Mouse (Mus musculus): Measurements from ENCODE around the gene Fam107b.
"Not testable (repeated sequence)": the region's sequence is repeated elsewhere in the genome, so short reads cannot be mapped to it uniquely, and the experiment has no call there.

The Fam107b gene

DNA sequence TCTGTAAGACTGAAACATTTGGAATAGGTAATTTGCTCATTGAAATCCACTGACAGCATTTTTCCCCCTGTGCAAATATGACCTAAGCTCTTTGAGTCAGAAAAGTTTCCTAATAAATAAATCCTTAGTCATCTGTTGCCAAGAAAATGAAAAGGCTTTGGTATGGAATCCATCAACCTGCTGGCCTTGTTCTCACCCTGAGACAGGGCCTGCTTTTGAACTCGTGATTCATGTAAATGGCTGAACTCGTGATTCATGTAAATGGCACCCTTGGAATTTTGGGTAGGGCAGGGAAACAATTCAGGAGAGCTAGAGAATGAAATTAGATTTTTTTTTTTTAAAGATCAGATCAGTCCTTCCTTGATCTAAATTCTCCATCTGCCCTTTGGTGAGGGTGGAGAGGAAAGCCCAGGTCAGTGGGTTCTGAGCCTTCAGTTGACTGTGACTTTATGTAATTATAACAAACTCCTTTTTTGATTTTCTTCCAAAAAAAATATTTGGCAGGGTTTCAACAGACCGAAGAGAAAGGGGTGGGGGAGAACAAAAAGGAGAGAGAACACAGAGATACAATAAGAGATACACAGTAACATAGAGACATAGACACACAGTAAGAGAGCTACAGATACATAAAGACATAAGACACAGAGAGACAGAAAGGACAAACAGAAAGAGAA, 142.2 kb downstream of the Fam107b start:
- no peak for DNase-seq (ENCODE audit: low spot score)

DNA sequence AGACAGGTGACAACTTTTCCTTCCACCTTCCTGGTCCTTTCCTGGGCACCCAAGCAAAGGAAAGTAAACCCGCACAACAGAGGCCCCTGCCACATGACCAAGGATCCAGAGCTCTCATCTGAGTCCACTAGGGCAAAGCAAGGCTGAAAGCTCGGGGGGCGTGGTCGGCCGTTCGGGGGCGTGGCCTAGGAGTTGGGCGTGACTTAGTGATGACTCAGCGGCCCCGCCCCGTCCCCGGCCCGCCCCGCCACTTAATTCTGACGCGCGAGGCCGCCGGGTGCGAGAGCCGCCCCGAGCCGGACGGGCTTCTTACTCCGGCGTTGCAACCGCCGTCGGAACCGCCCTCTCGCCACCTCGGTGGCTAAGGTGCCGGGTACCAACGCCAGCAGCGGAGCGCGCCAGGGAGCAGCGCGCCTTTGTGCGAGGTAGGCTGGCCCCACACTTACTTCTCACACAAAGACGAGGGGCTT, 143.0 kb downstream of the Fam107b start:
- peak; percentile 78 for DNase-seq (ENCODE audit: low spot score)

DNA sequence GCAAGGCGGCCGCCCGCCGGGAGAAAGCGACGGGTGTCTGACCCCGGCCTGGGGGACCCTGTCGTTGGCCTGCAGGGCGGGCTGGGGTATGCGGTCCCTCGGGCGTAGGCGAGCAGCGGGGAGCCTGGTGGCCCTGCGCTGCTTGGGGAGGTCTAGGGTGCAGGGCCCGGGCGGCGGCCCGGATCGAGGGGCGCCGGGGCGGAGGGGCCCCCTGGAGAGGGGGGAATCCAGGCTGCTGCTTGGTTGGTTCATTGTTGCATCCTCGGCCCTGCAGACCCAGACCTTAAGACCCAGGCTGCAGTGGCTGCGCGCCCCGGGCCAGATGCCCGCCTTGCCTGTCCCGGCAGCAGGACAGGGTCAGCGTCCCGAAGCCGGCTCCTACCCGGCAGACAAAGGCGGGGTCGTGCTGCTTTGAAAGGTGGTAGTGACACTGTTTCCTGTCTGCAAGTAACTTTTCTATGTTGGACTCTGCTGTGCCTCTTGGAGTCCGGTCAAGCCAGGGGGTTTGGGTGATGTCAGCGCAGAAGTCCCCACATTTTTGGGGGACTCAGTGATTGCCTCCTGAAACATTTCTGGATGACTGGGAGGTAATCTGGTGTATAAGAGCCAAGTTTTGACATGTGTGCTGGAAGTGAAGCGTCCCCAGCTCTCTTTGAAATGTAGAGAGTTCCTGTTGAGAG, 143.5 kb downstream of the Fam107b start:
- DNase-seq (ENCODE audit: low spot score), result no peak

DNA sequence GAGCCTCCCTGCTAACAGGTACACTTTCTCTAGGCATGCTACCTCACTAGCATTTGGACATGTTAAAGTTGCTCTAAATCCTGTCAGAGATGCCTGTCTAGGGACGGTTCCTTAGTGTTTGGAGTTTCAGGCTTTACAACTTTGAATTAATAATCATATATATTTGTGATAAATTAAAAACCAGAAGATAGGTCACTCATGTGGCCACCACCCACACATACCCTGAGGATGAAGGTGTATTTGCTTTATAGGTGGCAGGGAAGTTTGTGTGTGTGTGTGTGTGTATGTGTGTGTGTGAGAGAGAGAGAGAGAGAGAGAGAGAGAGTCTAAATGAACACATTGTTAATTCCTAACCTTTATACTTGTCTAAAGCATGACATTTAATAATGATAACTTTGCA, 144.2 kb downstream of the Fam107b start:
- no peak for DNase-seq (ENCODE audit: low spot score)

DNA sequence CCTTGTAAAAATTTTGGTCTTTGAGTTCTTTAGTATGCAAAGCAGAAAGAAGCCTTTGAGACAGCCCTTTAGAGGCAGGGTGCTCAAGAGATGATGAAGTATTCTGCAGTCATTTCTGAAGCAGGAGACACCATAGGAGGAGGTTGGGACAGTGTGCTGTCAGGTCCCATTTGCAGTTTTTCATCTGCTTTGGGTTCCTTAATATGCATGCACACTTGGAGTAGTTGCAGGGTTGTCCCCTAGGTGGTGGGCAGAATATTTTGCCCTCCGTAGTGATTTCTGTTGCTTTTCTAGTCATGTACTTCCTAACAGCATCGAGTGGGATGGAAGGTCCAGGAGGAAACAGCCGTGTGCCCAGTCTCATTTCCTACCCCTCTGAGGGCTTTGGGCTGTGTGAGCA, 145.1 kb downstream of the Fam107b start:
- no peak for DNase-seq (ENCODE audit: low spot score)

DNA sequence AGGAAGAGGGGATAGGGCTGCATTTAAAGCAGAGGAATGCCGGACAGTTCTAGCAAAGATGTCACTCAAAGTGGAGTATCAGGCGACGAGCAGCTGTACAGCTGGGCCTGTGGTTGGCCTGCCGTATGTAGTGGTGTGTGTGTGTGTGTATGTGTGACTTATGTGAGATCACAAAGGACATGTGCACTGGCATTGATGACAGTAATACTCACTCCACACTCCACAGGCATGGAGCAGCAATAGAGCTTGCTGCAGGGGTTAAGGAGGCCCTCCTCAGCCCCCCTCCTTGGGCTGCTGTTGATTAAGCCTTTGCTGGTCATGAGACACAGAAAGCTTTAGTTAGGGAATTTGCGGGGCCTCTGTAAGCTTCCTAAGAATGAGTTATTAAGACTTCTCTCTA, 147.0 kb downstream of the Fam107b start:
- no peak for DNase-seq (ENCODE audit: low spot score)

DNA sequence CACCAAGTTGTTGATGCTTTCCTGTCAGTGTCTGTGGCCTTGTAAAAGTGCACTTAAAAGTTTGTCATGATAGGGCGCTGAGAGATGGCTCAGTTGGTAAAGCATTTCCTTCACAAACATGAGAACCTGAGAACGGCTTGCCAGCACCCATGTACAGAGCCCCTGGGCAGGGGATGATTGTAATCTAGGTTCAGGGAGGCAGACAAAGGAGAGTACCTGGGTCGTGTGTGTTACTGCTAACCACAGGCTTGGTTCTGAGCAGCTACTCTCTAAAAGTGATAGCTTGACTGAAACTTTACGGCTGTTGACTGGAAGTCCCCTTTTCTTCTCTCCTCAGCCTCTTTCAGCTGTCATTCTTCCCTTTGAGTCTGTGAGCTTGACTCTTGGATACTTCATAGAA, 147.6 kb downstream of the Fam107b start:
- no peak for DNase-seq (ENCODE audit: low spot score)

DNA sequence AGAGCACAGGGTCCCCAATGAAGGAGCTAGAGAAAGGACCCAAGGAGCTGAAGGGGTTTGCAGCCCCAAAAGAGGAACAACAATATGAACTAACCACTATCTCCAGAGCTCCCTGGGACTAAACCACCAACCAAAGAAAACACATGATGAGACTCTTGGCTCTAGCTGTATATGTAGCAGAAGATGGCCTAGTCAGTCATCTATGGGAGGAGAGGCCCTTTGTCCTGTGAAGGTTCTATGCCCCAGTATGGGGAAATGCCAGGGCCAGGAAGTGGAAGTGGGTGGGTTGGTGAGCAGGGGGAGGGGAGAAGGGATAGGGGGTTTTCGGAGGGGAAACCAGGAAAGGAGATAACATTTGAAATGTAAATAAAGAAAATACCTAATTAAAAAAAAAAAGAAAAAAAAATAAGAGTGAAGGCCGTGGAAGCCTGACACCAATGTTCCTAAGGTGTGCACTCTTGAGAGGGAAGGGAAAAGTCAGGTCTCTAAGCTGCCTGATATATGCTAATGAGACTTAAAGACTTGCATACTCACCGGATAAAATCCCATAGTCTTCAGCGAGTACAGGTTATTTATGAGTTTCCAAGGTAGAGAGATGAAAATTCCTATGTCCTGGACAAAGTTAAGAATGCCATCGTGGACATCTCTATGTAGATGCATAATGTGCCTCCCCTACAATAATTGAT, 149.3 kb downstream of the Fam107b start:
- not testable (repeated sequence) for DNase-seq (ENCODE audit: low spot score)

DNA sequence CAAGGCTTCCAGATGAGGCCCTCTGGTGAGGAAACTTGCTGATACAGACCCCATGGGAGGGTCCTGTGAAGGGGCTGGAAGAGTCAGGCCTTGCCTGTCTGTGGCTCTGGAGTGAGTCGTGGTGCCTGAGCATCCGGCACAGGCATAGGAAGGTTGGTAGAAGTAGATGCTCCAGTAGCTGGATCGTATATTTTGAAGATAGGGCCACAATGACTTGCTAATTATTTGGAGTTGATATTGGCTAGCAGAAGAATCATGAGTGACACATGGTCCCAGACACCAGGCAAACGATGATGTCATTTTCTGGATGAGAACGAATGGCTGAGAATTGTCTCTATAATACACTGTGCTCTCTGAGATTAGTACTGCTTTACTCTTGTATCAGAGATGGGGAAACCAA, 150.8 kb downstream of the Fam107b start:
- DNase-seq (ENCODE audit: low spot score), result no peak

DNA sequence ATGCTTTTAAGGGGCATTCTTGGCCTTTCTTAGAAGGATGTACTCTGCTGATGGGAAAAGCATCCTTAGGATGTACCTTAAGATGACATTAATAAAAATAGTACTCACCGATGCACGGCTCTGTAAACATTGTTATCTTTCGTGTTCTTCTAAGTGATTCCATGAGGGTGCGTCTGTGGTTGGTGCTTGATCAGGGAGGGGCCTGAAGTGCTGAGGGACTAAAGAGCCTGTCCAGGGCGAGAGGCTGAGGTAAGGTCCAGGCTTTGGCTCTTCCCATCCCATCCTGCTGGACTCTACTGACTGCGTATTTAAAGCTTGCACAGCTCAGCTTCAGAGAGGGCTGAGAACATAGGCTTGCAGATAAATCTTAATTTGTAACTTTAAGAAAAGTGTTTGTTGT, 151.7 kb downstream of the Fam107b start:
- no peak for DNase-seq (ENCODE audit: low spot score)

DNA sequence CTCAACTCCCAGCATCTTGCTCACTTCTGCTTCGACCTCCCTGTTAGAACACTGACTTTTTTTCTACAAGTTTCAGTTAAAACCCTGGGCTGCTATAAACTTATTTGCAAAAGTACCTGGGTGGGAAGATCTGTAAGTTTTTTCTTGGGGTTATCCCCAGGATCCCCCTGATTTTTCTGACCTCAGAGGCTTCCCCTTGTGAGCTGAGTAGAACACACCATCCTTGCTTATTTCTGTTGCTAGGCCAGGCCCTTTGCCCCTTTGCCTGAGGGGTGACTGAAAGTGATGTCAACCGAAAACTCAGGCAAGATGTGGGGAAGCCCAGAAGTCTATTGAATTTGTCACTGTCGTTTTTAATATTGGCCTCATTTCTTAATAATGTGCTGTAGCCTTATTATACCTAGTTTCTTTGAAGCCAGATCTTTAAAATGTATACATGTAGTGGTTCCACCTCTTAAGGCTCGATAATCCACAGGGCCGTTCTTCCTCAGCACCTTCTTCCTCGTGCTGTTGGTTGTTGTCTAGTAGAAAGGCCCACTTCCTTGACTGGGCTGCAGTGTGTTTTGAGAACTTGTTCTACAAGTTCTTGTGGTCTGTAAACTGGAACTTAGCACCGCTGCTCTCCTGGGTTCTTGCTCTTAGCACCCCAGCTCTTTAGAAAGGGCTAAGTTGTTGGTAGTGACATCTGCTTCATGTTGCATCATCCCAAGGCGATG, 153.3 kb downstream of the Fam107b start:
- DNase-seq (ENCODE audit: low spot score), result no peak

DNA sequence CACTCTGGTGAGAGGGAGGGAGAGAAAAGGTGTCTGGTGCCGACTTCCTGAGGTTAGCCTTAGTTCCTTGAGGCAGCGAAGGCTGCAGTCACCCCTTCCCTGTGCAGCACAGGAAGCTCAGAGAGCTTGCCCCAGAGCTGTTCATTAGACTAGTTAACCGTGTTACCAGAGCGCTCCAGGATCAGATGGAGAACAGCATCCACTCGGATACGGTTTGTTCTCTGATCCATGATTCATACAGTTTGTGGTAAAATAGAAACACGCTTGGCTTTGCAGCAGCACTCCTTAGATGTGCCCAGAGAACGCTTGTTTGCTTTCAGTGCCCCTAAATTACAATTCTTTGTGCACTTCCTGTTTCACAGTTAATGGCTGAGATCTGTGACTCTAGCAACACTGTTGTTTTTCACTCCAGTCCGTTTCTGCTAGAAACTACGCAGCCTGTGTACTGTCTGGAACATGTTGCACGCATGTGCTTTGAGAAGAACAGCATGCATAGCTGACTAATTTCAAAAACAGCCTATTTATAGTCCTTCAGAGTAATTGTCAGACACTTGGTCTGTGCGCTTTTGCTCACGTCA, 156.3 kb downstream of the Fam107b start:
- DNase-seq (ENCODE audit: low spot score), result peak; percentile 54

DNA sequence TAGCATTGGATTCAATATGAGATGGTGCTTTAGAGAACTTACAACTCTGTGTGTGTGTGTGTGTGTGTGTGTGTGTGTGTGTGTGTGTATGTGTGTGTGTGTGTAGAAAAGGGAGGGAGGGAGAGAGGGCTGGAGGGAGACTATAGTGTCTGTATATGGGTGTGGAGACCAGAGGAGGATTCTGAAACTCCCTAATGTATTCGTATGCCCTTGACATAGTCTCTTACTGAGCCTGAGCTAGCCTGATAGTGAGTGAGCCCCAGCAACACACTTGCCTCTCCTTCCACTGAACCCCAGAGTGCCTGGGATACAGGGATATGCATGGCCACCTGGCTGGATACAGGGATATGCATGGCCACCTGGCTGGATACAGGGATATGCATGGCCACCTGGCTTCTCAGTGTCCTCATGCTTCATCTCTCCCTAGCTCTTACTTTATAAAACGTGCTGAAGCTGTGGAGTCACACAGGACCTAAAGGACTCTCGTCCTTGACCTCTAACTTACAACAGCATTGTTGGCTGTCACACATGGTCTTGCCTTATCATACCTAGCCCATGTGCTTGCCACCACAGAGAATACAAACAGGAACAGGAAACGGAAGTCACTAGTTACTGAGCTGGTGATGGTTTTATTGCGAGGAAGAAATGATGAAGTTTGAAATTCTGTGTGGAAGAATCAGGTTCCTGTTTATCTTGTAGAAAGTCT, 157.1 kb downstream of the Fam107b start:
- no peak for DNase-seq (ENCODE audit: low spot score)

DNA sequence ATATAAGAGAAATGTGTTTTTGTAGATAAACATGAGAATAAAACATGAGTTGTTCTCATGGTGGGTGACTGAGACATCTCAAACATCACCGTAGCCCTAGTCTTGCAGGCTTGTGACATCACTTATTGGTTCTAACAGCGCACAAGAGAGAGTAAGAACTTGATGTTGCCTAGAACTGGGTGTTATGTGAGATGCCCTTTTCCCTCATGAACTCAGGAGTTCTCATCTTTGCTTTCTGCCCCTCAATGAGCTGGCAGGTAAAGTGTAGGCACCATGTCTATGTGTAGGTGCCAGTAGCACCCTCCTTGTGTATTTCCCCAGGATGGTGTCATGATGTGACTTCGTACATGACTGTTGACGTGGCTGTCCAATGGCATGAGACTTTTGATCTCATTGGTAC, 157.8 kb downstream of the Fam107b start:
- DNase-seq (ENCODE audit: low spot score), result no peak

DNA sequence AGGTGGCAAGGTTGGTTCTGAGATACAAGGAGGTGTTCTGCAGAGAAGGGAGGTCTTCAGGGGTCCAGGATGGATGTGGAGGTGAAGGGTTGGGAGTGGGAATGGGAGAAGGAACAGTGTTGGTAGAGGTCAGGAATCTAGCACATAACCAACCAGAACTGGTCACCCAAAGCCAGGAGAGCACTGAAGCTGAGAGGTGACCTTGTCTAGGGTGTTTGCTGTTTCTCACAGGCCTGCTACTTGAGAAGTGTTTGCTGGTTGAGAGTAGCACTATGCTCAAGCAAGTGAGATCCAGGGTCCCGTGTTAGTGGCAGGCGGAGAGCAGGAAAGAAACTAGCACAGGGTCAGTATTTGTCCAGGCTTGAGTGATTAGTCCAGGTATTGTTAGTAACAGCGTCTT, 159.3 kb downstream of the Fam107b start:
- DNase-seq (ENCODE audit: low spot score), result no peak

DNA sequence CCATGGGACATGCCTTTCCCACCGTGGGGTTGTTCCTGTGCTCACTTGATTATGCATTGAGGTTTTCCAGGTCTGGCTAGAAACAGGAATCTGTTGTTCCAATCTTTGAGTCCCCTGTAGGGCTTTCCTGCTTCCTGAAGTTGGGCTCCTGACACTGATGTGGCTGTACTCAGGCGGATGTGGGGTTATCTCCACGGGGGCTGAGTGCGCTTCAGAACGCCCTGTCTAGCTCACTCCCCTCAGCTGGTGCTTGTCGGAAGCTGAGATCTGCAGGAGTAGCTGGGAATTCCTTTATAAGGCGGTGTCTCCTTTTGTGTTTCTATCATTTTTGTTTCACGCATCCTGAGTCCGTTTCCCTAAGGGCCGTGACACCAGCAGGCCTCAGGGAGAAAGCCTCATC, 160.5 kb downstream of the Fam107b start:
- no peak for DNase-seq (ENCODE audit: low spot score)

DNA sequence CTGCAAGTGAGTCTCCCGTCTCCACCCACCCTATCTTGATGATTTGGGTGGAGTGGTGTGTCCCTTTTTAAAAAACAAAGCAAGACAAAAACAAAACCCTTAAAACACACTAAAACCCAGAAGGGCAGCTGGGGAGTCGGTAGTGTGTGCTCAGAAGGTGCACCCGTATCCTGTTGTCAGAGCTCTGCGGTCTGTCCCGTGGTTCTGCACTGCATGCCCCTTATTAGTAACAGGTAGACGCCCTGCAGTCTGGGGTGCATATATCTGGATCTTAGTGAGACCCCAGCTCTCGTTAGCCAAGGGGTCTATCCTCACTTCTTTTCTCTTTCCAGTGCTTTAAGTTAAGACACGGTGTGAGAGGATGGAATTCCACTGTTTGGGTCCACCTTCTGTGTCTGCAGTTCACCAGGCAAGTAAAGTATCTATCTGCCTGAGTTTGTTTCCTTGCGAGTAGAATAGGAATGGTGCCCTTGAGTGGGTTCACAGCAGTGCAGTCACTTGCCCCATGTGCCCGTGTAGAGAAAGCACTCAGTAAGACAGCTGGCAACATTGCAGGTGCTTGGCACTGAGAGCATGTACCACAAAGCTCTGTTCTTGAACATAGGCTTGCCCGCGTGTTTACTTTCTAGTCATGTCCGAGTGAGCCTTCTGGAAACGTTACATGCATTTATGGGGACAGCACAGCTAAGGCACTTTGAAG, 161.2 kb downstream of the Fam107b start:
- DNase-seq (ENCODE audit: low spot score), result no peak

DNA sequence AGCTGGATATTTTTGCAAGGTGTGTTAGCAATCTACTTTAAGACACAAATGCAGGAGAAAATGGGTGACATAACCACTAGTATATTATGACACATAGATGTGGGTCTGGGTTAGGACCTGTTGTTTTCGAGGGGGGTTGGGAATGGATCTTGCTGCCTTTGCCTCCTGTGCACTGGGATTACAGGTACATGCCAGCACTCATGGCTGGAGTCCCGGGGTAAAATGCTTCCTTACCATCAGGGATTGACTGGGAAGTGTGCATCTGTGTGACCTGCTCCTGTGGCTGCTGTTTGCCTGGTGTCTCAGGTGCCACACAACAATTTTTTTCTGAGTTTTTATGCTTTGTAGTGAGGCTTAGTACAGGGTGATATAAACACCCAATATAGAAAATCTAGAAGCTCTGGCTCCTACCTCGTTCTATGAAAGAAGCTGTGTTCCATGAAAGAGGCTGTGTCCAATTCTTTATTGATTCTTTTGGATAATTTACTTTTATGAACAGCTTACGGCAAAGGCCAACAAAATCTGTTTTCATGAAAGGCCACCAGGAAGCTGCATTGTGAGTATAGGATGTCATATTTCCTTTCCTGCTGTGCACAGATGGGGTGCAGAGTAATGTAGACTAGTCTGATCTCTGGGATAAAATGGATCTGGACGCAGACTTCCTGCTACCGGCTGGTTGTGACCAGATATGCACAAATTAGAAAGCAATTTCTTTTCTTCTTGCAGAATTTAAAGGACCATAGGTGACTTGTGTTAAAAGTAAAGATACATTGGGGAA, 167.8 kb downstream of the Fam107b start:
- no peak for DNase-seq (ENCODE audit: low spot score)

DNA sequence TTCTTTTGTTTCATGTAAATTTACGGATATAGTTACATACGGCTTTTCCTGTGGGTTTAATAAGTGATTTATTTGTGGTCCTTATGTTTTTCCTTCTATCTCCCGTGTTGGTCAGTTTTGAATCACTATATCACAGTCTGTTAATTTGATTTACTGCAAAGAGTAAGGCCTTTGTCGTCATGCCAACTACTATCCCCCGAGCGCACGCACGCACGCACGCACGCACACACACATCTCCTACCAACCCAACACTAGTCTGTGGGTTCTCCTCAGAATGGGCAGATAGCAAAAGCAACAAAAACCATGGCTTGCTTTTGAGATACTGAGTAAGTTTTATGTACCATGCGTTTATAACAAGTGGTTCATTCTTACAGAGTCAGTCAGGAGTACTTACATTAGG, 168.4 kb downstream of the Fam107b start:
- DNase-seq (ENCODE audit: low spot score), result no peak

DNA sequence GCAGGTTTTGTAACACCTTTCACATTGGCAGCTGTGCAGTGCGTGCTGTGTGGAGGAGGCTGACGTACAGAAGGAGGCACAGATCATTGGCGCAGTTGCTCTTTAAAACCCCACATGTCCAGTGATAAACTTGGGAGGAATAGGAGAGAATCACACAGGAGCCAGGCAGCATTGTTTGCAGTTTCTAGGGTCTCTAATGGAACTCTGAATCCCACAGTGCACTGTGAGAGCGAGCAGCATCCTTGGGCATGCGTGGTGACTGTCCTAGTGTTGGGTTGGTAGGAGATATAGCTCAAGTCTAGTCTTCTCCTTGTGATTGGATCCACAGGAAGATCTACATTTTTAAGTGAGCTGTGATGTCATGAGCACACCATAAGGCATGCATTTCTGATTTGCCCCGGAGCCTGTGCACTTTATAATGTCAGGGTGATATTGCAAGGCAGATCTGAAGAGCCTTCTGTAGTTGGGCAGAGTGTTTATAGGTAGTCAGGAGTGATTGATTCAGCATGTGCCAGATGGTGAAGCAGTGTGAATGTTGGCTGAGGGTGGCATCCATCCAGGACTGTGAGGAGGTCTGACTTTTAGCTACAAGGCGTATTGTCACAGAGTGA, 169.2 kb downstream of the Fam107b start:
- DNase-seq (ENCODE audit: low spot score), result peak; percentile 65
